In the genomic region with DNA sequence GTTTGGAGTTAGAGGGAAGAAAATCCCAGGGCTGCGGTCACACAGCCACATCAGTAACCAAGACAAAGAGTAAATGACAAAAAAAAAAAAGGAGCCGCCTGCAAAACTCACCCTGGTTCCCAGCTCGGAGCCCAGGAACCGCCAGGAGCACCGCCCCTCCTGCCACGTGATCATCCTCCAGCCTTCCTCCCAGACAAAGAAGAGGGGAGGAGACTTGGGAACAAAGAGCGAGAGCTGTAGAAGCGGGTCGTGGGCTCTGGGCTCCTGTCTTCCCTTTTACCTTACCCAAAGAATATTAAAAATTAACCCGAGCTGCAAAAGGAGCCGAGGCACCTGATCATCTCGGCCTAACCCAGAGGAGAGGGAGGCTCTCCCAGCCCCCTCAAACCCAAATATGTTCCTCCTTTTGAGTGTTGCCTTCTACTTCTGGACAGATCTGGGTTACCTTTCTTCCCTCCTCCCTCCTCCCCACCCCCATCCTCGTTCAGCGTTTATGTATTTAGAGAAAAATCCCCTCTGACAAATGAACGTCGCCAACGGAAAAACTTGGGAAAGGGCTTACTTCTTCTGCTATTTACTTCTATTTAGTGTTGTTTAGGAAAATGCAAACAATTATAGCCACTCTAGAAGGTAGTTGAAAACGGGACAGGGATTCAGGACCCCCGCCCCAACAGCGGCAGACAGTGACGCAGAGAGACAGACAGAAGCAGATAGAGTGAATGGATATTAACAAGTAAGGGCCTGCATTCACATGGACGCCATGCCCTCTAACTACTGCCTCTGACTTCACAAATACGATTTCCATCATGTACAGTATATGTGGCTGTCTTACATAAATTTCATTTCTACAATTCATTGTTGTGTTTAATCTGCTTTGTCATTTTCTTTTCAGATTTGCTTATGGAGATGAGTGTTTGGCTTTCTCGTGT, we compare ENCODE assay signal across 8 mouse cellular contexts. TPM values are rescaled to one million over a fixed set of nuclear protein-coding genes. Genes with fewer than 3 reads are reported as not detected.
A peak's percentile ranks its signal among the peaks of the same experiment; 100 is the strongest.
DNase-seq lines count a peak whose midpoint lies in the region; ATAC-seq and TF ChIP-seq lines count a peak whose summit lies in the region.

No protein-coding gene starts in this region.

- H3K4me1 ChIP-seq in forebrain, embryonic 13.5 days = peaks cover 23% of the 10 kb centered on the region
- H3K4me1 ChIP-seq in liver, postnatal 0 days (ENCODE audit: insufficient read depth) = peaks cover 9% of the 10 kb centered on the region; the same call in 1 of the 2 replicates
- H3K4me1 ChIP-seq in neural tube, embryonic 13.5 days (replicated peaks) = peaks cover 32% of the 10 kb centered on the region

- DNase-seq in MEL-GATA-1-ER (ENCODE audit: extremely low read depth, low read depth) = peak; percentile 59
- peak; percentile 33 for DNase-seq in c-Kit-positive CD71-positive TER-119-positive erythroid progenitor cells, embryonic 14.5 days (ENCODE audit: low spot score)
- peak; percentile 24 for DNase-seq in heart, postnatal 25 days (ENCODE audit: low spot score)
- peak; percentile 33 for DNase-seq in layer of hippocampus, adult 11-12 months (ENCODE audit: low spot score)
- DNase-seq in liver, postnatal 0 days = peak; percentile 51
- DNase-seq in urinary bladder, postnatal 25 days (ENCODE audit: low spot score) = peak; percentile 38

- TF ChIP-seq EP300 in liver, postnatal 0 days (IDR thresholded peaks at IDR 0.05; ENCODE audit: low read depth) = no peak

- H3K36me3 ChIP-seq in forebrain, embryonic 13.5 days (ENCODE audit: poor library complexity, severe bottlenecking) = no peaks in the 10 kb centered on the region
- no peaks in the 10 kb centered on the region for H3K36me3 ChIP-seq in liver, postnatal 0 days (replicated peaks; ENCODE audit: insufficient read depth, low read length)
- H3K36me3 ChIP-seq in neural tube, embryonic 13.5 days = no peaks in the 10 kb centered on the region

- WGBS in forebrain, embryonic 13.5 days = 1% methylated on average over 24 of the region's 24 CpGs
- WGBS in liver, postnatal 0 days (ENCODE audit: insufficient replicate concordance) = 14% methylated on average over 24 of the region's 24 CpGs
- WGBS in neural tube, embryonic 13.5 days = 4% methylated on average over 24 of the region's 24 CpGs

- H3K27me3 ChIP-seq in forebrain, embryonic 13.5 days = no peaks in the 10 kb centered on the region
- H3K27me3 ChIP-seq in liver, postnatal 0 days (ENCODE audit: insufficient read depth, low read length) = no peaks in the 10 kb centered on the region
- H3K27me3 ChIP-seq in neural tube, embryonic 13.5 days = no peaks in the 10 kb centered on the region

- H3K4me2 ChIP-seq in forebrain, embryonic 13.5 days = peak overlapping the region; percentile 65
- peak overlapping the region; percentile 70 for H3K4me2 ChIP-seq in liver, postnatal 0 days (ENCODE audit: low read depth, low read length)
- H3K4me2 ChIP-seq in neural tube, embryonic 13.5 days = peak overlapping the region; percentile 70

- H3K4me3 ChIP-seq in forebrain, embryonic 13.5 days = peak overlapping the region; percentile 38
- peak overlapping the region; percentile 35 for H3K4me3 ChIP-seq in liver, postnatal 0 days (ENCODE audit: low read depth, low read length)
- peak overlapping the region; percentile 40 for H3K4me3 ChIP-seq in neural tube, embryonic 13.5 days

- no peaks in the 10 kb centered on the region for H3K9me3 ChIP-seq in forebrain, embryonic 13.5 days (replicated peaks)
- H3K9me3 ChIP-seq in liver, postnatal 0 days (ENCODE audit: low read length) = no peaks in the 10 kb centered on the region
- no peaks in the 10 kb centered on the region for H3K9me3 ChIP-seq in neural tube, embryonic 13.5 days

- H3K9ac ChIP-seq in forebrain, embryonic 13.5 days = peak overlapping the region; percentile 83
- H3K9ac ChIP-seq in liver, postnatal 0 days (replicated peaks) = peak overlapping the region; percentile 36; the same call in 1 of the 2 replicates
- H3K9ac ChIP-seq in neural tube, embryonic 13.5 days = peak overlapping the region; percentile 83

- peak; percentile 97 for ATAC-seq in forebrain, embryonic 13.5 days
- no peak for ATAC-seq in liver, postnatal 0 days
- ATAC-seq in neural tube, embryonic 13.5 days (ENCODE audit: low read depth) = peak; percentile 92

- no peak for TF ChIP-seq CTCF in liver, postnatal 0 days (IDR thresholded peaks at IDR 0.05; ENCODE audit: low read depth)

- intact Hi-C loops in heart, postnatal 25 days (cut with DNase I) = no loop called here

- peak overlapping the region; percentile 99 for H3K27ac ChIP-seq in forebrain, embryonic 13.5 days
- no peak overlapping the region for H3K27ac ChIP-seq in liver, postnatal 0 days (ENCODE audit: low read depth)
- peak overlapping the region; percentile 99 for H3K27ac ChIP-seq in neural tube, embryonic 13.5 days (replicated peaks)

RNA-seq across cellular contexts. Expression of gene Epcam, which starts 22.2 kb away (rescaled TPM):
- 4.0 and 5.2 TPM in 2 replicates for polyA plus RNA-seq in forebrain, embryonic 13.5 days (2015; fragmentation: Nextera tagmentation; extraction: Ambion mirVana)
- total RNA-seq in heart, postnatal 25 days (2021) = not detected
- polyA plus RNA-seq in liver, postnatal 0 days (2015; fragmentation: Nextera tagmentation; extraction: Ambion mirVana) = 3.1 and 4.4 TPM in 2 replicates
- 3.0 and 6.9 TPM in 2 replicates for polyA plus RNA-seq in neural tube, embryonic 13.5 days (2015; fragmentation: Nextera tagmentation; extraction: Ambion mirVana)

RNA-seq across cellular contexts. Expression of gene Msh2, which starts 58.5 kb away (rescaled TPM):
- 88.5 and 90.3 TPM in 2 replicates for polyA plus RNA-seq in forebrain, embryonic 13.5 days (2015; fragmentation: Nextera tagmentation; extraction: Ambion mirVana)
- 10 to 100 TPM; 12.7 to 14.3 TPM for total RNA-seq in heart, postnatal 25 days (2021)
- 15.5 and 16.1 TPM in 2 replicates for polyA plus RNA-seq in liver, postnatal 0 days (2015; fragmentation: Nextera tagmentation; extraction: Ambion mirVana)
- polyA plus RNA-seq in neural tube, embryonic 13.5 days (2015; fragmentation: Nextera tagmentation; extraction: Ambion mirVana) = 62.0 and 71.8 TPM in 2 replicates
